Mouse (Mus musculus) lung, adult 18-20 months (tissue): Measurements from ENCODE around the gene Atg14.
"Not testable (repeated sequence)": the region's sequence is repeated elsewhere in the genome, so short reads cannot be mapped to it uniquely, and the experiment has no call there.

Experiments
- DNase-seq, 2 experiments: peaks; one replicate each; pipeline ENCODE4 v3.0.0; 2022; ENCODE audit warnings: mixed read lengths in 2 of 2

The Atg14 gene

GRCm38 (mm10) chr14:47542283-47542682 is 28.2 kb downstream of the Atg14 start:
- no peak for DNase-seq

- peak; percentile 9 to 23 for DNase-seq
These were observed 29.0 kb downstream of the Atg14 start for GRCm38 (mm10) chr14:47541325-47541948.

- DNase-seq = no peak
These were observed 35.4 kb downstream of the Atg14 start for GRCm38 (mm10) chr14:47535096-47535495.

- no peak for DNase-seq
These were observed 36.3 kb downstream of the Atg14 start for GRCm38 (mm10) chr14:47534176-47534525.

- DNase-seq = peak; percentile 35 to 56
These were observed 36.9 kb downstream of the Atg14 start for GRCm38 (mm10) chr14:47533365-47534175.

GRCm38 (mm10) chr14:47532496-47532895 is 38.0 kb downstream of the Atg14 start:
- no peak for DNase-seq

GRCm38 (mm10) chr14:47529592-47529991 is 40.9 kb downstream of the Atg14 start:
- not testable (repeated sequence) for DNase-seq

- peak; percentile 61 to 74 for DNase-seq
These were observed 41.4 kb downstream of the Atg14 start for GRCm38 (mm10) chr14:47529019-47529418.

GRCm38 (mm10) chr14:47528293-47528692 is 42.2 kb downstream of the Atg14 start:
- DNase-seq = no peak

GRCm38 (mm10) chr14:47527833-47528232 is 42.6 kb downstream of the Atg14 start:
- DNase-seq = no peak

- DNase-seq = no peak
These were observed 44.6 kb downstream of the Atg14 start for GRCm38 (mm10) chr14:47525861-47526260.

- no peak for DNase-seq
These were observed 45.1 kb downstream of the Atg14 start for GRCm38 (mm10) chr14:47525374-47525773.

- DNase-seq = no peak
These were observed 48.1 kb downstream of the Atg14 start for GRCm38 (mm10) chr14:47522301-47522700.

GRCm38 (mm10) chr14:47521609-47522008 is 48.8 kb downstream of the Atg14 start:
- DNase-seq = no peak

- DNase-seq = no peak
These were observed 49.5 kb downstream of the Atg14 start for GRCm38 (mm10) chr14:47520751-47521449.

- DNase-seq = peak; percentile 63 to 74
These were observed 51.8 kb downstream of the Atg14 start for GRCm38 (mm10) chr14:47518619-47519018.

GRCm38 (mm10) chr14:47516755-47517154 is 53.7 kb downstream of the Atg14 start:
- peak in 1 of 2 experiments; percentile 13 for DNase-seq

- DNase-seq = no peak
These were observed 54.8 kb downstream of the Atg14 start for GRCm38 (mm10) chr14:47515636-47516035.

GRCm38 (mm10) chr14:47514816-47515453 is 55.5 kb downstream of the Atg14 start:
- peak; percentile 63 to 80 for DNase-seq

GRCm38 (mm10) chr14:47513606-47514005 is 56.8 kb downstream of the Atg14 start:
- no peak for DNase-seq

GRCm38 (mm10) chr14:47510244-47510643 is 60.2 kb downstream of the Atg14 start:
- DNase-seq = no peak

- DNase-seq = no peak
These were observed 62.4 kb downstream of the Atg14 start for GRCm38 (mm10) chr14:47508035-47508434.

GRCm38 (mm10) chr14:47506676-47507075 is 63.8 kb downstream of the Atg14 start:
- DNase-seq = no peak
